Mouse (Mus musculus): ENCODE data around the gene 1110008P14Rik.

Gene 1110008P14Rik

DNA sequence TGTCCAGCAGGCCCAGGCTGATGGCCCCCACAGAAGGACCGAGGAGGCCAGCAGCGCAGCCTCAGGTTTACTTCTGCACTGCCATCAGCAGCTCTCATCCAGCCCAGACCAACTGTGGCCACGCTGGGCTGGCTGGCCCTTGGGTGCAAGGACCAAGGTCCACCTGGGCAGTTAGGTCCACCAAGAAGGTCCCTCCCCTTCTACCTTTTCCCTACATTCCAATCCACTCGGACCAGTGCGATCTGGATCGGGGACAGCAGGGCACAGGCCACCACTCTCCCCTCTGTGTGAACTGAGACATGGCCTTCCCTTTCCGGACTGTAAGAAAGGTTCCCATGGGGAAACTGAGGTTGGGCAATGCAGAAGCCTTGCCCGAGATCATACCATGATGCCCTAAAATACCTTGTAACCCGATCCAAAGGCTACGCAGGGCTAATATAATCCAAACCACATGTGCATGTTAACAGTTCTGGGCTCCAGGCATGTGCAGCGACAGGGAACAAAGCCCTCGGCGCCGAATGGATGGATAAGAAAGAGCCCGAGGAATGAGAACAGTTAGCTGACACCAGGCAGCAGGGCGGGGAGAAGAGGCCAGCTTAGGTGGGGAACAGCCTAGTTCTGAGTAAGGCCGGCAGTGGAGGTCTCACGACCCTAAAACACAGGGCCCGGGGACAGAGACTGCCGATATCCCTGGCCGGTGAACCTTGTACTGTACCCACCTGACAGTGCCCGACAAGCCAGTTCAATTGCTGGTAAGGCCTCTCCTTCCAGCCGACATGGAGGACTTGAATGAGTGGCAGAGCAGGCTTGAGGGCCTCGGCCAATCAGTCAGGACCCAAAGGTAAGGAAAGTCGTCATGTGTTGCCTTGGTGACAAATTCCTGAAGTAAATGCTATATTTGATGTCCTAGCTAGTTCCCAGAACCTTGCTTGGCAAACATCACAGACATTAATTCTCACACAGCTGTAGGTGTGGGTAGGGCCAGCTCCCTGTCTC lies 27.0 kb upstream of the 1110008P14Rik start:
- DNase-seq (ENCODE audit: low spot score in 2 of 2): no peak

DNA sequence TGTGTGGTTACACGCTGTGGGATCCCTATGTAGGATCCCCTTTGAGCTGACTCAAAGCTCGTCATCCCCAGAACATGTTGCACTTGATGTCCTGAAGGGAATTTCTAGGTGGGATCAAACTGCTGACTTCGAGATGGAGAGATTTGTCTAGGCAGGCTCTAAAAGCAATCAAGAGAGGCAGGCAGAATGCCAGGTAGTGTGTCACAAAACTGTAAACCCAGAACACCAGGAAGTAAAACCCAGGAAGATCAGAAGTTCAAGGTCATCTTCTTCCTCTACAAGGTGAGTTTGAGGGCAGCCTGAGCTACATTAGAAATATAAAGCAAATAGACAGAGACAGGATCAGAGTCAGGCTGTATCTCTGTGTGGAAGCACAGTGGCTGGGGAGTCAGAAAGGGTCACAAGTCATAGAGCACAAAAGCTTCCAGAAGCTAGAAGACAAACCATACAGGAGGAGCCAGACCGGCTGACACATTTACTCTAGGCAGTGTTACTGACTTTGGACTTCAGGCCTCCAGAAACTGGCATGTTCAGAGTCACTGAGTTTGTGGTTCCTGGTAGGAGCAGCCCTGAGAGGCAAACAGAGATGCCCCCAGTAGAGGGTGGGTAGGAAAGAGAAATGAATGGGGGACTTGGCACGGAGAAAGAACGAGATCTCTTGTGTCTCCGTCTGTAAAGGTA lies 25.5 kb upstream of the 1110008P14Rik start:
- no peak for DNase-seq (ENCODE audit: low spot score in 2 of 2)

DNA sequence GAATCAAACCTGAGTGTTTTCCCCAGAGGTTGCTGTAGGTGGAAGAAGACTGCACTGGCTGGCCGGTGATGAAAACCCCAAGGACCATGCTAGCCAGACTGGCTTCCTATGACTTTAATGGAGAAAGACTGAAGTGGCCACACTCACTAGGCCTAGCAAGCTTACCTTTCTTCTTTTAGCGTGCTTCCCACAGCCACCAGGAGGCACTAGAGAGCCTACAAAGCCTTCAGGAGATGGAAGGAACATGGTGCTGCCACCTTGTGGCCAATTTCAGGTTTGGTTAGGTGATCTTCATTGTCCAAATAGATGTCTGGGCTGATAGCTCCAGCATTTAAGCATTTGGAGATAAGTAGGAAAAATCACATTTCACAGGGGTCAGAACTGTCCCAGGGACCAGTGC lies 22.9 kb upstream of the 1110008P14Rik start:
- peak; percentile 94 to 98 for DNase-seq (ENCODE audit: low spot score in 2 of 2)

DNA sequence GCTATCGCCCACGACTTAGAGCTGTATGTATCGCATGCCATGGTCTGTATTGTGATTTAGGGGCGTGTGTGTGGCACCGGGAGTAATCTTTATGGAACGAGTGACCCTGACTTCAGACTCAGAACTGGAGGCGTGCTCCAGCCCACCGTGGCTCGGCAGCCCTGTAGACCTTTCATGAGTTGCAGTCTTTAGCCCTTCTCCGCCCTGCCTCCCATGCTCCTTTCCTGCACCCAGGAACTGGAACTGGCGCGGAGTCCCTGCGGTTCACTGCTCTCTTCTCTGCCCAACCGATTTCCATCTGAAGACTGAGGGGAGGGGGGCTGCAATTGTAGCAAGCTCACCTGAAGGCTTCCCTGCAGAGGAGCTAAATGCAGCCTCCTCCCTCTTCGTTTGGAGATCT lies 15.0 kb upstream of the 1110008P14Rik start:
- no peak for DNase-seq (ENCODE audit: low spot score in 2 of 2)

DNA sequence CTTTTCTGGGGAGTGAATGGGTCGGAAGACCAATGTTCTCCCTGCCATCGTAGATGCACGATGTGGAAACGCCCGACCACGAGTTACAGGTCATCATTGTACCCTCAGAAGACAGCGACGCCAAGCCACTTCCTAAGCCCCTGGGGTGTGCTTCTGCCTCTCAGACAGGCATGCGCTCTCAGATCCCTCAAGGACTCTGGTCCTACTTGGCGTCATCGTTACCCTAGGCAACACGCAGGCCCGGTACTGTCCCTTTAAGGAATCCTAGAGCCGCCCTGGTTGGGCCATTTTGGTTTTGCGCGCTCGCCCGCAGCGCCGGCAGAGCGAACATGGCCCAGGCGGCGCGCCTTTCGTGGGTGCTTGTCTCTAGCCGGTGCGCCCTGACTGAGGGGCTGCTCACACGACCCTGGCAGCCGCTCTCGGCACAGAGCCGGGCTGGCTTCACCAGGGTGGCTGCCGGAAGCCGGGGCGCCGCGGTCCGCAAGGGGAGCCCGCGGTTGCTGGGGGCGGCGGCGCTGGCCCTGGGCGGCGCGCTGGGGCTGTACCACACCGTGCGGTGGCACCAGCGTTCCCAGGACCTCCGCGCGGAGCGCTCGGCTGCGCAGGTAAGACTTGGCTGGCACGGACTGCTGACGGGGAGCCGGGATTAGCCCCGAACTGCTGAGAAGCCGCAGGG lies 14.3 kb upstream of the 1110008P14Rik start:
- DNase-seq (ENCODE audit: low spot score in 2 of 2): peak; percentile 91 to 96

GRCm38 (mm10) chr2:32395484-32395945 lies 13.8 kb upstream of the 1110008P14Rik start, which contains the start of gene Ptges2:
Ptges2 (plus strand) TSS chr2:32395896.
- DNase-seq (ENCODE audit: low spot score in 2 of 2): peak; percentile 92 to 93

DNA sequence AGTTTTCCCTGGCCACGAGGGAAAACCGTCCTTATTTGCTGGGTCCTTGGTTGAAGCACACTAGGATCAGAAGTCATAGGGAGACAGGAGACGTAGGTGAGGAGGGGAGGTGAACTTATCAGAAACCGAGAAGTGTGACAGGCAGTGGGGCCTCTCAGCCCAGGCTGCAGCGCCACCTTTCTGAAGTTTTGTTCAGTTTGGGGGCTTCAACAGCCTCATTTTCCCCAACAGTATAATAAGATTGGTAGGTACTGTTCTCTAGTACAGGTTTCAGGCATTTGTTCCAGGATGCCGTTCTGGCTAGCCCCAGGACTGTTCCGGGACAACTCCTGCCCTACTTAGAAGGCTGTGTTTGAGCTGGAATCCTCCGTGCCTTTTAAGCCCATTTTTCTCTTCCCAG lies 13.2 kb upstream of the 1110008P14Rik start:
- DNase-seq (ENCODE audit: low spot score in 2 of 2): peak in 1 of 2 experiments; percentile 20

GRCm38 (mm10) chr2:32392063-32392462 lies 10.3 kb upstream of the 1110008P14Rik start:
- no peak for DNase-seq (ENCODE audit: low spot score in 2 of 2)

- DNase-seq (ENCODE audit: low spot score in 2 of 2): no peak
These were observed 9.1 kb upstream of the 1110008P14Rik start for GRCm38 (mm10) chr2:32390871-32391270.

- DNase-seq (ENCODE audit: low spot score in 2 of 2): no peak
These were observed 7.4 kb upstream of the 1110008P14Rik start for GRCm38 (mm10) chr2:32389157-32389556.

- no peak for DNase-seq (ENCODE audit: low spot score in 2 of 2)
These were observed 6.2 kb upstream of the 1110008P14Rik start, which contains the start of gene Lcn2 for GRCm38 (mm10) chr2:32387706-32388490. Lcn2 (minus strand) TSS chr2:32388252.

- DNase-seq (ENCODE audit: low spot score in 2 of 2): peak; percentile 21 to 64
These were observed 951 bp upstream of the 1110008P14Rik start for GRCm38 (mm10) chr2:32382689-32383088.

DNA sequence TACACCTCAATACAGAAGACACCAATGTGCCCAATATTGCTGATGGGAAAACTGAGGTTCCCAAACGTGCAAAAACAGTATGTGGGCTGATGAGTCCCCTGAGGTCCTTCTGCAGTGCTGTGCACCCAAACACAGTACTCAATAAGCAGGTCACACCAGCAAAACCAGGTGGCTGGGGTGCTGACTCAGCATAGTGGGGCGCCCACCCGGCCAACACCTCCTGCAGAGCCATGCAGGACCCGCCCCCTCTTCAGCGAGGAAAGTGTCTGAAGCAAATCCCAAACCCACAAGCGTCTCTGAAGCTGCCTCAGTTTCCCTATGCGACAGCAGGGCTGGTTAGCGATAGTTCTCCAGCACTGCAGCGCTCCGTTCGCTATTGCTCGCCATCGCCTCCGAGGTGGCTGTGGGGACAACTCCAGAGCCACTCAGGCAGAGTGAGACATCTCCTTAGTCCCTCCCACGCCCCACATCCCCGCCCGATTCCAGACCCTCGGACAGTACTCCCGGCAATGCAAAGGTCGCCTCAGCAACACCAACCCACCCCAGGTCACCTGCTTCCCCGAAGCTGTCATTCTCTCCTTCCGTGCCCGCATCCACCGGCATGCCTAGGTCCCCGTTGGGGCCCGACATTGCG lies 480 bp downstream of the 1110008P14Rik start:
- DNase-seq (ENCODE audit: low spot score in 2 of 2): peak; percentile 45 to 49

DNA sequence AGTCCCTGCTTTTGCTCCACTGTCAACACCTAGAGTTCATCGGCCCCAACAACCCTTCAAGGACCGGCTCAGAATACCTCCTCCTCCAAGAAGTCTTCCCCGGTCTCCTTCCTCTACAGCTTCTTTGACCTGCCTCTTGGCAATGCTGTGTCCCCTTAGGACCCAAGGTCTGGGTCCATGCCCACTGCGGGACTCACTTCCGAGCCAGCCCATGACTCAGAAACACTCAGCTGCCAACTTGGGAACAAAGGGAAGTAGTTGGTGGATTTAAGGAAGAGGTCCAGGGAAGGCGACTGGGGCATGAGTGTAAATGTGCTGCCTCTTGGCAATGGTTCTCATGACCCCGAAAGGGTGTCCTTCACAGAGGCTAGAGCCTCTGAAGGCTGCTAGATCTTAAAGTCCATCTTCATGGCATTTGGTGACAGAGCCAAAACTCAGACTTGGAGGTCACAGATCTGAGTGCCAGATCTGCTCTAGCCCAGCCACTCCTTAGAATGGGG lies 1.7 kb downstream of the 1110008P14Rik start:
- DNase-seq (ENCODE audit: low spot score in 2 of 2): no peak

- peak; percentile 24 to 55 for DNase-seq (ENCODE audit: low spot score in 2 of 2)
These were observed 4.8 kb downstream of the 1110008P14Rik start for GRCm38 (mm10) chr2:32376963-32377362.

- peak in 1 of 2 experiments; percentile 33 for DNase-seq (ENCODE audit: low spot score in 2 of 2)
These were observed 6.3 kb downstream of the 1110008P14Rik start for GRCm38 (mm10) chr2:32375317-32375940.

DNA sequence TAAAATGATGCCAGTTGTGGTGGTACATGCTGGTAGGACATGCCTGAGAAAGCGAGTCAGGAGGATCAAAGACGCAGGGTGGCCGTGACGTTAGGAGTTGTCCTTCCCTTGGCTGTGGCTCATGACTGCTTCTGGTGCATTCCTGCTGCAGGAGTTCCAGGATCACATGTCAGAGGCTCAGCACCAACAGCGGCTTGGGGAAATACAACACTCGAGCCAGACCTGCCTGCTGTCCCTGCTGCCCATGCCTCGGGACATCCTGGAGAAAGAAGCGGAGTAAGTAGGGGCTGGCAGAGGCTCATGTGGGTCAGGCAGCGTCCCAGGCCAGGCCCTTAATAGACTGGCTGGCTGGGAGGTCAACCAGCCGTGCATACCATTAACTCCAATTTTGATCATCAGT lies 7.5 kb downstream of the 1110008P14Rik start:
- DNase-seq (ENCODE audit: low spot score in 2 of 2): no peak

GRCm38 (mm10) chr2:32367315-32367714 lies 14.4 kb downstream of the 1110008P14Rik start:
- no peak for DNase-seq (ENCODE audit: low spot score in 2 of 2)

DNA sequence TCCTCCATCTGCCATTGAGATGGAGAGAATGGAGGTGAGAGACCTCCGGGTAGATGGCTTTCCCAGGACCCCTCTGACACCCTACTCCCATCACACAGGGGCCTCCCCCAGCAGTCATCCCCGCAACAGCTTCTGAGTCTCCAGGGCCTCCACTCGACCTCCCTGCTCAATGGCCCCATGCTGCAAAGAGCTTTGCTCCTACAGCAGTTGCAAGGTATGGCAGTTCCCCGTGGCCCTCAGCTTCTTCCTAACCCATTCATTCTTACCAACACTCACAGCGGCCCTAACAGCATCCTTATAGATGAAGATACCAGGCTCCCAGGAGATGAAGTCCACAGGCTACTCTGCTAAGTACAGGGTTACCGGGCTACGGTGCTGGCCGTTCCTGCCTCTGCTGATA lies 17.6 kb downstream of the 1110008P14Rik start:
- DNase-seq (ENCODE audit: low spot score in 2 of 2): no peak

Measured in frontal cortex, postnatal 36 days (tissue).